Mouse (Mus musculus): ENCODE measurements at regions not wholly inside any gene's neighbourhood (a gene's known extent, or its start where the extent isn't known, plus 50 kb on each side); places are given as distances from the start of the nearest gene placed in this dataset.

- ATAC-seq (replicated peaks; ENCODE audit: low FRiP score, low TSS enrichment, poor library complexity, severe bottlenecking), result no peak
These were observed 306.0 kb upstream of the Xrcc4 start for GRCm38 (mm10) chr13:90395274-90396023.

GRCm38 (mm10) chr13:90394815-90395241 lies 305.4 kb upstream of the Xrcc4 start:
- ATAC-seq (replicated peaks; ENCODE audit: low FRiP score, low TSS enrichment, poor library complexity, severe bottlenecking), result no peak

- no peak for ATAC-seq (replicated peaks; ENCODE audit: low FRiP score, low TSS enrichment, poor library complexity, severe bottlenecking)
These were observed 303.0 kb upstream of the Xrcc4 start for GRCm38 (mm10) chr13:90392415-90392814.

GRCm38 (mm10) chr13:90376619-90377018 lies 287.2 kb upstream of the Xrcc4 start:
- no peak for ATAC-seq (replicated peaks; ENCODE audit: low FRiP score, low TSS enrichment, poor library complexity, severe bottlenecking)

- ATAC-seq (replicated peaks; ENCODE audit: low FRiP score, low TSS enrichment, poor library complexity, severe bottlenecking), result no peak
These were observed 286.8 kb upstream of the Xrcc4 start for GRCm38 (mm10) chr13:90376207-90376606.

GRCm38 (mm10) chr13:90371415-90372150 lies 282.2 kb upstream of the Xrcc4 start:
- ATAC-seq (replicated peaks; ENCODE audit: low FRiP score, low TSS enrichment, poor library complexity, severe bottlenecking), result no peak

GRCm38 (mm10) chr13:90370746-90371414 lies 281.5 kb upstream of the Xrcc4 start:
- ATAC-seq (replicated peaks; ENCODE audit: low FRiP score, low TSS enrichment, poor library complexity, severe bottlenecking), result no peak

- no peak for ATAC-seq (replicated peaks; ENCODE audit: low FRiP score, low TSS enrichment, poor library complexity, severe bottlenecking)
These were observed 275.2 kb upstream of the Xrcc4 start for GRCm38 (mm10) chr13:90364518-90365027.

GRCm38 (mm10) chr13:90359861-90360601 lies 270.6 kb upstream of the Xrcc4 start:
- no peak for ATAC-seq (replicated peaks; ENCODE audit: low FRiP score, low TSS enrichment, poor library complexity, severe bottlenecking)

GRCm38 (mm10) chr13:90358149-90358548 lies 268.7 kb upstream of the Xrcc4 start:
- no peak for ATAC-seq (replicated peaks; ENCODE audit: low FRiP score, low TSS enrichment, poor library complexity, severe bottlenecking)

- ATAC-seq (replicated peaks; ENCODE audit: low FRiP score, low TSS enrichment, poor library complexity, severe bottlenecking), result no peak
These were observed 266.2 kb upstream of the Xrcc4 start for GRCm38 (mm10) chr13:90355602-90356001.

- no peak for ATAC-seq (replicated peaks; ENCODE audit: low FRiP score, low TSS enrichment, poor library complexity, severe bottlenecking)
These were observed 253.4 kb upstream of the Xrcc4 start for GRCm38 (mm10) chr13:90342823-90343222.

GRCm38 (mm10) chr13:90341597-90342212 lies 252.3 kb upstream of the Xrcc4 start:
- no peak for ATAC-seq (replicated peaks; ENCODE audit: low FRiP score, low TSS enrichment, poor library complexity, severe bottlenecking)

GRCm38 (mm10) chr13:90340647-90341160 lies 251.3 kb upstream of the Xrcc4 start:
- ATAC-seq (replicated peaks; ENCODE audit: low FRiP score, low TSS enrichment, poor library complexity, severe bottlenecking), result no peak

- no peak for ATAC-seq (replicated peaks; ENCODE audit: low FRiP score, low TSS enrichment, poor library complexity, severe bottlenecking)
These were observed 248.2 kb upstream of the Xrcc4 start for GRCm38 (mm10) chr13:90337591-90337990.

- ATAC-seq (replicated peaks; ENCODE audit: low FRiP score, low TSS enrichment, poor library complexity, severe bottlenecking), result no peak
These were observed 246.3 kb upstream of the Xrcc4 start for GRCm38 (mm10) chr13:90335741-90336037.

- ATAC-seq (replicated peaks; ENCODE audit: low FRiP score, low TSS enrichment, poor library complexity, severe bottlenecking), result no peak
These were observed 245.7 kb upstream of the Xrcc4 start for GRCm38 (mm10) chr13:90334934-90335740.

- no peak for ATAC-seq (replicated peaks; ENCODE audit: low FRiP score, low TSS enrichment, poor library complexity, severe bottlenecking)
These were observed 244.9 kb upstream of the Xrcc4 start for GRCm38 (mm10) chr13:90334286-90334685.
